Mouse (Mus musculus): ENCODE data around the gene Sh3rf1. TPM values are rescaled to one million over a fixed set of nuclear protein-coding genes. Genes with fewer than 3 reads are reported as not detected.

The Sh3rf1 gene
- polyA plus RNA-seq, 1 experiment from 2014 or later: 38.4 TPM

GRCm38 (mm10) chr8:61243491-61243890 is 19.8 kb downstream of the Sh3rf1 start:
- DNase-seq: no peak

GRCm38 (mm10) chr8:61244157-61244556 is 20.5 kb downstream of the Sh3rf1 start:
- H3K4me1 ChIP-seq (ENCODE audit: control insufficient read depth, insufficient read depth, low read length): peaks cover 8% of the 10 kb centered on the region
- no peaks in the 10 kb centered on the region for H3K27me3 ChIP-seq (ENCODE audit: control insufficient read depth, insufficient read depth, low read length)
- H3K36me3 ChIP-seq (ENCODE audit: control insufficient read depth, insufficient read depth, low read length): no peaks in the 10 kb centered on the region
- DNase-seq (no peak), ATAC-seq (ENCODE audit: low FRiP score, low TSS enrichment) (no peak)
- H3K4me2 ChIP-seq (ENCODE audit: low read length): no peak overlapping the region
- 95% methylated on average over 7 of the region's 7 CpGs for WGBS
- no peak overlapping the region for H3K9ac ChIP-seq (replicated peaks; ENCODE audit: low read length)
- no peak overlapping the region for H3K27ac ChIP-seq (replicated peaks; ENCODE audit: low read depth, low read length)
- H3K9me3 ChIP-seq (ENCODE audit: control insufficient read depth, low read length): no peaks in the 10 kb centered on the region
- no peak overlapping the region for H3K4me3 ChIP-seq (replicated peaks; ENCODE audit: low read depth, low read length)

More at GRCm38 (mm10) chr8:61243491-61243890, 19.8 kb downstream of the Sh3rf1 start:
- H3K27me3 ChIP-seq (ENCODE audit: control insufficient read depth, insufficient read depth, low read length): no peaks in the 10 kb centered on the region
- H3K9ac ChIP-seq (replicated peaks; ENCODE audit: low read length): no peak overlapping the region
- peaks cover 8% of the 10 kb centered on the region for H3K4me1 ChIP-seq (ENCODE audit: control insufficient read depth, insufficient read depth, low read length)
- H3K27ac ChIP-seq (replicated peaks; ENCODE audit: low read depth, low read length): no peak overlapping the region
- no peaks in the 10 kb centered on the region for H3K36me3 ChIP-seq (ENCODE audit: control insufficient read depth, insufficient read depth, low read length)
- no peaks in the 10 kb centered on the region for H3K9me3 ChIP-seq (ENCODE audit: control insufficient read depth, low read length)
- H3K4me2 ChIP-seq (ENCODE audit: low read length): no peak overlapping the region
- H3K4me3 ChIP-seq (replicated peaks; ENCODE audit: low read depth, low read length): no peak overlapping the region
- no peak for ATAC-seq (ENCODE audit: low FRiP score, low TSS enrichment)
- WGBS: 95% methylated on average over 5 of the region's 5 CpGs

- H3K4me2 ChIP-seq (ENCODE audit: low read length): no peak overlapping the region
- H3K36me3 ChIP-seq (ENCODE audit: control insufficient read depth, insufficient read depth, low read length): no peaks in the 10 kb centered on the region
- ATAC-seq (ENCODE audit: low FRiP score, low TSS enrichment) (peak; percentile 71; the same call in 1 of the 2 replicates), DNase-seq (peak; percentile 35)
- 0 out of 2 replicates have a peak, but pooled peaks cover 5% of the 10 kb centered on the region for H3K9me3 ChIP-seq (ENCODE audit: control insufficient read depth, low read length)
- H3K27ac ChIP-seq (replicated peaks; ENCODE audit: low read depth, low read length): peak overlapping the region; percentile 53
- no peaks in the 10 kb centered on the region for H3K27me3 ChIP-seq (ENCODE audit: control insufficient read depth, insufficient read depth, low read length)
- H3K4me3 ChIP-seq (replicated peaks; ENCODE audit: low read depth, low read length): no peak overlapping the region
- no peak overlapping the region for H3K9ac ChIP-seq (replicated peaks; ENCODE audit: low read length)
- peaks cover 8% of the 10 kb centered on the region for H3K4me1 ChIP-seq (ENCODE audit: control insufficient read depth, insufficient read depth, low read length)
- 37% methylated on average over 13 of the region's 13 CpGs for WGBS
Measured at GRCm38 (mm10) chr8:61247270-61248025, 23.8 kb downstream of the Sh3rf1 start.

GRCm38 (mm10) chr8:61249511-61249910 is 25.8 kb downstream of the Sh3rf1 start:
- Histone ChIP-seq H3K36me3 (ENCODE audit: control insufficient read depth, insufficient read depth, low read length) (no peaks in the 10 kb centered on the region), H3K27ac (replicated peaks; ENCODE audit: low read depth, low read length) (no peak overlapping the region), H3K27me3 (ENCODE audit: control insufficient read depth, insufficient read depth, low read length) (no peaks in the 10 kb centered on the region), H3K9me3 (ENCODE audit: control insufficient read depth, low read length) (0 out of 2 replicates have a peak, but pooled peaks cover 5% of the 10 kb centered on the region), H3K9ac (replicated peaks; ENCODE audit: low read length) (no peak overlapping the region), H3K4me2 (ENCODE audit: low read length) (no peak overlapping the region), H3K4me1 (ENCODE audit: control insufficient read depth, insufficient read depth, low read length) (peaks cover 8% of the 10 kb centered on the region), H3K4me3 (replicated peaks; ENCODE audit: low read depth, low read length) (no peak overlapping the region)
- no peak for DNase-seq
- no peak for ATAC-seq (ENCODE audit: low FRiP score, low TSS enrichment)
- WGBS: 97% methylated on average over 4 of the region's 4 CpGs

GRCm38 (mm10) chr8:61254196-61254595 is 30.5 kb downstream of the Sh3rf1 start:
- H3K4me2 ChIP-seq (ENCODE audit: low read length): no peak overlapping the region
- ATAC-seq (ENCODE audit: low FRiP score, low TSS enrichment): no peak
- no peak overlapping the region for H3K9ac ChIP-seq (replicated peaks; ENCODE audit: low read length)
- WGBS: 82% methylated on average over 5 of the region's 5 CpGs
- H3K27me3 ChIP-seq (ENCODE audit: control insufficient read depth, insufficient read depth, low read length): no peaks in the 10 kb centered on the region
- H3K4me3 ChIP-seq (replicated peaks; ENCODE audit: low read depth, low read length): no peak overlapping the region
- H3K27ac ChIP-seq (replicated peaks; ENCODE audit: low read depth, low read length): no peak overlapping the region
- H3K9me3 ChIP-seq (ENCODE audit: control insufficient read depth, low read length): 0 out of 2 replicates have a peak, but pooled peaks cover 5% of the 10 kb centered on the region
- no peak for DNase-seq
- H3K4me1 ChIP-seq (ENCODE audit: control insufficient read depth, insufficient read depth, low read length): no peaks in the 10 kb centered on the region
- no peaks in the 10 kb centered on the region for H3K36me3 ChIP-seq (ENCODE audit: control insufficient read depth, insufficient read depth, low read length)

- no peaks in the 10 kb centered on the region for H3K27me3 ChIP-seq (ENCODE audit: control insufficient read depth, insufficient read depth, low read length)
- ATAC-seq (ENCODE audit: low FRiP score, low TSS enrichment) (no peak), DNase-seq (no peak)
- H3K4me1 ChIP-seq (ENCODE audit: control insufficient read depth, insufficient read depth, low read length): no peaks in the 10 kb centered on the region
- no peak overlapping the region for H3K4me3 ChIP-seq (replicated peaks; ENCODE audit: low read depth, low read length)
- no peaks in the 10 kb centered on the region for H3K36me3 ChIP-seq (ENCODE audit: control insufficient read depth, insufficient read depth, low read length)
- H3K4me2 ChIP-seq (ENCODE audit: low read length): no peak overlapping the region
- H3K9me3 ChIP-seq (ENCODE audit: control insufficient read depth, low read length): no peaks in the 10 kb centered on the region
- H3K9ac ChIP-seq (replicated peaks; ENCODE audit: low read length): no peak overlapping the region
- no peak overlapping the region for H3K27ac ChIP-seq (replicated peaks; ENCODE audit: low read depth, low read length)
- WGBS: 96% methylated on average over 9 of the region's 9 CpGs
Measured at GRCm38 (mm10) chr8:61258828-61259227, 35.2 kb downstream of the Sh3rf1 start.

GRCm38 (mm10) chr8:61259526-61259925 is 35.9 kb downstream of the Sh3rf1 start:
- Histone ChIP-seq H3K9me3 (ENCODE audit: control insufficient read depth, low read length) (no peaks in the 10 kb centered on the region), H3K9ac (replicated peaks; ENCODE audit: low read length) (no peak overlapping the region), H3K27ac (replicated peaks; ENCODE audit: low read depth, low read length) (no peak overlapping the region), H3K4me1 (ENCODE audit: control insufficient read depth, insufficient read depth, low read length) (no peaks in the 10 kb centered on the region), H3K4me3 (replicated peaks; ENCODE audit: low read depth, low read length) (no peak overlapping the region), H3K36me3 (ENCODE audit: control insufficient read depth, insufficient read depth, low read length) (no peaks in the 10 kb centered on the region), H3K27me3 (ENCODE audit: control insufficient read depth, insufficient read depth, low read length) (no peaks in the 10 kb centered on the region), H3K4me2 (ENCODE audit: low read length) (no peak overlapping the region)
- WGBS: 84% methylated on average over 7 of the region's 7 CpGs
- DNase-seq (peak; percentile 46), ATAC-seq (ENCODE audit: low FRiP score, low TSS enrichment) (no peak)

GRCm38 (mm10) chr8:61260530-61260929 is 36.9 kb downstream of the Sh3rf1 start:
- no peak overlapping the region for H3K9ac ChIP-seq (replicated peaks; ENCODE audit: low read length)
- H3K9me3 ChIP-seq (ENCODE audit: control insufficient read depth, low read length): no peaks in the 10 kb centered on the region
- no peak overlapping the region for H3K4me2 ChIP-seq (ENCODE audit: low read length)
- no peak overlapping the region for H3K27ac ChIP-seq (replicated peaks; ENCODE audit: low read depth, low read length)
- no peaks in the 10 kb centered on the region for H3K36me3 ChIP-seq (ENCODE audit: control insufficient read depth, insufficient read depth, low read length)
- H3K27me3 ChIP-seq (ENCODE audit: control insufficient read depth, insufficient read depth, low read length): no peaks in the 10 kb centered on the region
- DNase-seq (no peak), ATAC-seq (ENCODE audit: low FRiP score, low TSS enrichment) (no peak)
- 93% methylated on average over 7 of the region's 7 CpGs for WGBS
- H3K4me3 ChIP-seq (replicated peaks; ENCODE audit: low read depth, low read length): no peak overlapping the region
- no peaks in the 10 kb centered on the region for H3K4me1 ChIP-seq (ENCODE audit: control insufficient read depth, insufficient read depth, low read length)

GRCm38 (mm10) chr8:61261374-61261773 is 37.7 kb downstream of the Sh3rf1 start:
- H3K4me1 ChIP-seq (ENCODE audit: control insufficient read depth, insufficient read depth, low read length): no peaks in the 10 kb centered on the region
- DNase-seq (no peak), ATAC-seq (ENCODE audit: low FRiP score, low TSS enrichment) (no peak)
- 50% methylated on average over 4 of the region's 4 CpGs for WGBS
- H3K9me3 ChIP-seq (ENCODE audit: control insufficient read depth, low read length): no peaks in the 10 kb centered on the region
- H3K4me2 ChIP-seq (ENCODE audit: low read length): no peak overlapping the region
- no peak overlapping the region for H3K27ac ChIP-seq (replicated peaks; ENCODE audit: low read depth, low read length)
- H3K4me3 ChIP-seq (replicated peaks; ENCODE audit: low read depth, low read length): no peak overlapping the region
- no peaks in the 10 kb centered on the region for H3K36me3 ChIP-seq (ENCODE audit: control insufficient read depth, insufficient read depth, low read length)
- H3K27me3 ChIP-seq (ENCODE audit: control insufficient read depth, insufficient read depth, low read length): no peaks in the 10 kb centered on the region
- no peak overlapping the region for H3K9ac ChIP-seq (replicated peaks; ENCODE audit: low read length)
